Mouse (Mus musculus) mouse trophoblast stem cell (cell line): ENCODE measurements around the gene Cpox.

Experiments used
- in situ Hi-C, 2 experiments: fragments of 300-500 bp; cut with MseI, MboI; formaldehyde crosslinking; loops; 2 replicates in 1 of 2; 3 replicates in 1 of 2; pipeline ENCODE4 v1.15.1; 2025

Gene Cpox

GRCm38 (mm10) chr16:58668586-58668985, 1.5 kb upstream of the Cpox start:
- in situ Hi-C loops = no loop called here

- in situ Hi-C loops = no loop called here
Measured at GRCm38 (mm10) chr16:58669264-58669663, 828 bp upstream of the Cpox start.

GRCm38 (mm10) chr16:58670643-58671042, 551 bp downstream of the Cpox start:
- in situ Hi-C loops = no loop called here

GRCm38 (mm10) chr16:58671212-58671985, 1.3 kb downstream of the Cpox start:
- in situ Hi-C loops = no loop called here

GRCm38 (mm10) chr16:58672396-58672795, 2.3 kb downstream of the Cpox start:
- in situ Hi-C loops = no loop called here

- in situ Hi-C loops = no loop called here
Measured at GRCm38 (mm10) chr16:58673811-58674410, 3.8 kb downstream of the Cpox start.

- in situ Hi-C loops = no loop called here
Measured at GRCm38 (mm10) chr16:58675256-58675655, 5.2 kb downstream of the Cpox start.

- in situ Hi-C loops = no loop called here
Measured at GRCm38 (mm10) chr16:58676156-58676555, 6.1 kb downstream of the Cpox start.

- in situ Hi-C loops = no loop called here
Measured at GRCm38 (mm10) chr16:58676633-58677032, 6.5 kb downstream of the Cpox start.

GRCm38 (mm10) chr16:58677491-58677890, 7.4 kb downstream of the Cpox start:
- in situ Hi-C loops = no loop called here

- in situ Hi-C loops = no loop called here
Measured at GRCm38 (mm10) chr16:58678660-58679059, 8.6 kb downstream of the Cpox start.

- in situ Hi-C loops = no loop called here
Measured at GRCm38 (mm10) chr16:58682046-58682445, 12.0 kb downstream of the Cpox start.

- in situ Hi-C loops = no loop called here
Measured at GRCm38 (mm10) chr16:58682870-58683269, 12.8 kb downstream of the Cpox start.

- in situ Hi-C loops = no loop called here
Measured at GRCm38 (mm10) chr16:58683911-58684310, 13.8 kb downstream of the Cpox start.

GRCm38 (mm10) chr16:58684537-58684936, 14.4 kb downstream of the Cpox start:
- in situ Hi-C loops = no loop called here

- in situ Hi-C loops = no loop called here
Measured at GRCm38 (mm10) chr16:58685548-58686537, 15.8 kb downstream of the Cpox start.

- in situ Hi-C loops = no loop called here
Measured at GRCm38 (mm10) chr16:58688534-58688933, 18.4 kb downstream of the Cpox start.

GRCm38 (mm10) chr16:58689555-58690169, 19.6 kb downstream of the Cpox start:
- in situ Hi-C loops = no loop called here

- in situ Hi-C loops = no loop called here
Measured at GRCm38 (mm10) chr16:58690322-58690732, 20.2 kb downstream of the Cpox start.

GRCm38 (mm10) chr16:58694091-58694490, 24.0 kb downstream of the Cpox start:
- in situ Hi-C loops = no loop called here

- in situ Hi-C loops = no loop called here
Measured at GRCm38 (mm10) chr16:58696796-58697195, 26.7 kb downstream of the Cpox start.

- in situ Hi-C loops = no loop called here
Measured at GRCm38 (mm10) chr16:58697261-58697660, 27.2 kb downstream of the Cpox start.
